Mouse (Mus musculus) ovary, postnatal 14 days (tissue): ENCODE data around the gene 5730522E02Rik.

ENCODE experiments used
- DNase-seq: peaks from one replicate; pipeline ENCODE4 v3.0.0; 2022; ENCODE audit warnings: low spot score

Gene 5730522E02Rik

GRCm38 (mm10) chr11:25813446-25813845 is 397.1 kb downstream of the 5730522E02Rik start:
- DNase-seq, result no peak

DNA sequence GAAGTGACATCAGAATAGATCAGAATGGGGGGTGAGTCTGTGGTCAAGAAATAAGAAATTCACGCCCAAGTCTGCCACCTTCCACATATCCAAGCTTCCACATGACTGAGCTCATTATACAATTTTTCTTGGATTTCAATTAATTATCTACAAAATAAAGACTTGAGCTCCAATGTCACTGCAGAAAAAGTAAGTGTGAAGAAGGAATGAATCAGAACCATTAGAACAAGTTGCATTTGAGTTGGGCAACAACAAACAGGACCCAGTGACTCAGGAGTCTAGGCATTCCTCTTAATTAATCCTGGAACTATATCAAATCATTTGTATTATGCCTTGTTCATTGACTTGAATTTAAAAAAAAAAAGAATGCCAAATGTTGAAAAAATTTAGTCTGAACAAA is 422.9 kb downstream of the 5730522E02Rik start:
- DNase-seq, result no peak

DNA sequence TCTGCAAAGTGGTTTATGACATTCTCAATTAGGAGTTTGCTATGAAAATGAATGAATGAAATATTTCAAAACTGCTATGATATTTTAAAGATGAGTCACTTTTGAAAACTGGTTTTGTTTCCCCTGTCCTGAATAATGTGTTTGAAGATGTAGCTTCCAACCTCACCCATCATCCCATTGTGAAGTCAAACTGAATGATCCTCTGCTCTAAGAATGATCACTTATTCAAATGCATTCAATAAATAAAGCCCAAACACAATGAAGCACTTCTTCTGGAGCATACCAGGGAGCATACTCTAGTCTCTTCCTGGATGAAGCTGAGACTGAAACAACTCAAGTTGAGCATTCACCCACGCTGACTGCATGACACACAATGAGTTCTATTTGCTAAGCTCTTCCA is 438.3 kb downstream of the 5730522E02Rik start:
- no peak for DNase-seq

GRCm38 (mm10) chr11:25770991-25771568 is 439.5 kb downstream of the 5730522E02Rik start:
- DNase-seq, result no peak

- no peak for DNase-seq
These were observed 442.8 kb downstream of the 5730522E02Rik start for GRCm38 (mm10) chr11:25767584-25768333.

DNA sequence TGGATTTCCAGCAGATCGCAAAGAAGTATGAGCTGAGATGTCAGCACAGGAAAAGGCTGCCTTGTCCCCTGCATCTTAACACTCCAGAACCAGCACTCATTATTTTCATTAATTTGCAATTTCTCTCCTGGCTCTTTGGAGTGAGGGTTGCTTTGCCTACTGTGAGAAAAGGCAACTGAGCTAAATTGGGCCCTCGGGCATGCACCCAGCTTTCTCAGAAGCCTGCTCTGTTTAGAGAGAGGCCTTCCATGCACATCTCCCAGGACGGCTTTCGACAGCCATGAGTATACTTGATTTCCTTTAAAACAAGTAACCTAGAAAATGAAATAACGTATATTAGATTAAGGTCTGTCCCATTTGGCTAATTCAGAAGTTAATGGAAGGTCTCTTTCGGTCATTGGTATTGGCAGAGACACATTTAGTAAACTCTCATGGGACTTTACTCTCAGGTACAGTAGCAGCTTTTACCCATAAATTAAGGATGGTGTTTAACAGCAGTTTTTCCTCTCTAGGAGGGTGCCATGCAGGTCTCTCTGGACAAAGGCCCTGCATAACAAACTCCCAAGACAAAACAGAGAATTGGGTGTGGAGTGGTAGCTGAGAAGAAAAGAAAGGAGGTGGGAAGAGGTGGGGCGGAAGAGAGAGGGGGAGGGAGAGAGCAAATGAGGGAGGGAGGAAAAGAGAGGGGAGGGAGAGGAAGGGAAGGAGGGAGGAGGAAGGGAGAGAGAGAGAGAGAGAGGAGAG is 457.2 kb downstream of the 5730522E02Rik start:
- DNase-seq, result no peak

DNA sequence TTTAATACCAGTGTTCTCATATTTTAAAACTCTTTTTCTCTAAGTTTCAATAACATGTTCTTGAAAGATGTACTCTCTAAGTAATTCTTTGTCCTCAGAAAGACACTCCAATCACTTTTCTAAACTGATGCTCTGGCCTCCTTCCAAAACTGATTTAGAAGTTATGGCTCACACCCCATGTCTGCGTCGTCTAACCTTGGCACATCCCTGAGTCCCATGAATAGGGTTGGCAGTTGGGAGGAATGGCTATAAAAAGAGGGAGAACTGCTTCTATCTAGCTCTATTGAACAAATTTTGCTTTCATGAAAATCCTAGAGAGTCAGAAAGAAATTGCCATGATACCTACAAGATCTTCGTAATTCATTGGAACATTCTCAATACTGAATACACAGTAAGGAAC is 458.1 kb downstream of the 5730522E02Rik start:
- no peak for DNase-seq

- no peak for DNase-seq
These were observed 463.3 kb downstream of the 5730522E02Rik start for GRCm38 (mm10) chr11:25747098-25747862.

DNA sequence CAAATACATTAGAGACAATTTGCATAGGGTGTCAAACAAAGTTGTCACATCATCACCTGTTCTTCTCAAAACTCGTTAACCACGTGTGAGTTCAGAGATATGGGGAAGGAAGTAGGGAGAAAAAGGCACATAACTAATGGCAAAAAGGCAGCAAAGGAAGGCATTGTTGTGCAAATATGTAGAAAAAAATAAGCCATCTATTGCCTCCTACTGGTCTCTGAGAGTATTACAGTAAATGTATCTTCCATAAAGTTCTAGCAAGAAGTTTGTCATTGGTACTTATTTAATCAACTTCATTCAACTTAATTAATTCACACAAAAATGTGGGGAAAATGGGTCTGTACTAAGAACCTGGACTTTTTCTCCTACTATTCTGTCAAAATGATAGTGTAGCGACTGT is 466.9 kb downstream of the 5730522E02Rik start:
- DNase-seq, result no peak

- DNase-seq, result no peak
These were observed 473.3 kb downstream of the 5730522E02Rik start for GRCm38 (mm10) chr11:25737255-25737654.

DNA sequence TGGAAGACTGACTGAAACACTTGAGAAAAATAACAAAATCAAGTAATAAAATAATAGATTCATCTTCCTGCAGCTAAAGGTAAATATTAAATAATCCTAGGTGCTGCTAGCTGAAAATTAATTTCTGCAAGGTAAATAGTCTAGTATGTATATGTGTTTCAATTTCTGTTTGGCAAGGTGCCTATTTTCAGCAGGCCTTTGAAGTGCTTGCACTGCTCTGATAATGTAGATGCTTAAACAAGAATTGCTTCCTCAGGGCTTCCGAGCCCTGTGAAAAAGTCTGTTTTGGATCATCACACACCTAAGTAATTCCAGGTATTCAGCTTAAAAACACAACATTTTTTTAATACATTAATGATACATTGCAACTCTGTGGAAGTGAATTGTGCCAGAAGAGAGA is 481.1 kb downstream of the 5730522E02Rik start:
- no peak for DNase-seq

DNA sequence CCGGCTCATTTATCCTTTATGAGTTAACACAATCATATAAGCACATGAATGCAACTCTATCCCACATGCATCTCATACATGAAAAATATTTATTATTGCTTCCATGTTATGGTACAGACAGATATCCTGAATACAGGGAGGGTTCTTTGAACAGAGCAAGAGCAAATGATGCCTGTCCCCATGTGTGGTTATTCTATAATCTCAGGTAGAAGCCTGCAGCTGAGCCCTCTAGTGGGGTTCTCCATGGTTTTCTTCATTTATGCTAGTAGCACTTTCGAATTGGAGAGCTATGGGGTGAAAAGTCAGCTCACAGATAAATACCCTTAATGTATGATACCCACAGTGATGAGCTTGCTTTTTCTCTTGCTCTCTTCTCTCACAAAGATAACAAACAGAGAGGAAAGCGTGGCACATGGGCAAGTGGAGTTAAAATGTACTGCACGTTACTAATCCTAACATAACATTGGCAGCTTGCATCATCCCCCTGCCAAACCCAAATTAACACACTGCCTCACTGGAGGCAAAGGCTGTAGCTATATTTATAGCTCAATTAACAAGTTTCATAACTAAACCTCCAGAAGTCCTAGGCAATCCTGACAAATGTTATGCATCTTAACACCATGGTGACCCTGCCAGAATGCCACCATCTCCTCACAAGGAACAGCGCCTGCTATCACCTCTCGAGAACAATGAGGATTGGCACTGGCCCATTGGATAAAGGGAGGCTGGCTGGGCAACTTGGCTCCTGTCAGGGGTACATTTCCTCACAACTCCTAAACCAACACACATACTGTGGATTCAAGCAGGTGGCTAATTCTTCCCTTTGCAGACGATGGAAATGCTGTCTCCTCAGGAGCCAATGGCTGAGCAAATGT is 494.9 kb downstream of the 5730522E02Rik start:
- DNase-seq, result no peak

DNA sequence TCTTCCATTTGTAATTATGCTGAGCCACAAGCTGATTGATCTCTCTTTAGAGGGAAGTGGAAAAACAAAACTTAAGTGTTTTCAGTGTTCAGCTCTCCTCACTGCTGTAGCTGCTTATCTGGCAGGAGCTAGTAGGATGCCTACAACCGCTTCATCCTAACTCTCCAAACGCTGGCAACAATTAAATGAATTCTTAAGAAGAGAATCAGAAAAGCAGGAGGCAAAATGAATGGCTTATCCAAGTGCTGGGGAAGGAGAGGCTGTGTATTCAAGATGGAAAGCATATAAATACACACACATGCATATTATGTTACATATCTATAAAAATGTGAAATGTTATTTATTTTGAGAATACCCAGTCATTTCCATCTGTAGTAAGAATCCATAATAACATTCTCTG is 500.0 kb downstream of the 5730522E02Rik start:
- no peak for DNase-seq

GRCm38 (mm10) chr11:25709892-25710291 is 500.7 kb downstream of the 5730522E02Rik start:
- no peak for DNase-seq

DNA sequence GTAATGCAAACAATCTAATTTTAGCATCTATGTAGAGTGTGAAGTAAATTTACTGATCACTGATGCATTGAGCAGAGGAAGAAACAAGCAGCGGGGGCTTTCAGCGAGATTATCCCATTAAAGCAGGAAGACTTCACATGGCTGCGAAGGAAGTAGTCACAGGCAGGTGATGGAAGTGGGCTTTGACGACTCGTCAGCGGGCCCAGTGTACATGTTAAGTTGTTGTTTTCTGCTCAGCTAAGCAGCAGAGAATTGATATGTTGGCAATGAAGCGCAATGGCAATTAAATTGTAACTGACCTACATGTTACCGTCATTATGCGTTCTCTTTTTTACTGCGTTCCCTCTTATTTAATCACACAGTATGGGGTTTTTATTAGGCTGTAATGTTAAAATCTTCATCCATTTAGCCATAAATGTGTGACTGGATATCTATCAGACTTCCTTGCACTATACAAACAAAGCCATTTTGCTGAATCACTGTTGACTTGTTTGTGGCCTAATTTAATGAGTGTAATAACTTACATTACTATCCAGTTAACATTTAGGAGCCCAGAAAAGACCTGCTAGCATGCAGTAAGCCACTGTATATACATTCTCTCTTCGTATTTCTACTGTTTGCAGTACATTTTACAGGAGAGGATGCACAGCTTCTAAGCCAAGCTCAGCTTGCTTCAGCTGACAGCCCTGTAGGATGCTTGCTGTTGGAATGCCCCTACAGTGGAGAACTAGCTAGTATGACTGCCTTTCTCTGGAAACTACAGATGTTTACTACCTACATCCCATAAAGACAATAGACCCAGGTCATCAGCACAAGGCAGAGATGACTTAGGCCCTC is 506.0 kb downstream of the 5730522E02Rik start:
- no peak for DNase-seq

DNA sequence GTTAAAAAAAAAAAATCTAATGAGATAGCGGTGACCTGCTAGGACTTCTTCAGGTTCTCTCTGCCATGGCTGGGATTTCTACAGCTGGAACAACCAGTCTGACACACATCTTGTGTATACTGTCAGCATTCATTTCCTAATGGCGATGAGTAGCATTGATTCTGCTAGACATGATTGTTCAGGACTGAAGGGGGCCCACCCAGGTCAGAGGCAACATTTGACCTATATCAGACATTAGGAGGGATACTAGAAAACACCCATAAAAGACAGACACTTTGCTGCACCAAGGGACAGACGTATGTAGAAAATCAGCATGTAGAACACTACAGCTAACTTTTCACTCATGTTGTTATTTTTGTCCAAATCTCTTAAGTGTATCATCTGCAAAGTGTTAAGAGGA is 507.8 kb downstream of the 5730522E02Rik start:
- no peak for DNase-seq

DNA sequence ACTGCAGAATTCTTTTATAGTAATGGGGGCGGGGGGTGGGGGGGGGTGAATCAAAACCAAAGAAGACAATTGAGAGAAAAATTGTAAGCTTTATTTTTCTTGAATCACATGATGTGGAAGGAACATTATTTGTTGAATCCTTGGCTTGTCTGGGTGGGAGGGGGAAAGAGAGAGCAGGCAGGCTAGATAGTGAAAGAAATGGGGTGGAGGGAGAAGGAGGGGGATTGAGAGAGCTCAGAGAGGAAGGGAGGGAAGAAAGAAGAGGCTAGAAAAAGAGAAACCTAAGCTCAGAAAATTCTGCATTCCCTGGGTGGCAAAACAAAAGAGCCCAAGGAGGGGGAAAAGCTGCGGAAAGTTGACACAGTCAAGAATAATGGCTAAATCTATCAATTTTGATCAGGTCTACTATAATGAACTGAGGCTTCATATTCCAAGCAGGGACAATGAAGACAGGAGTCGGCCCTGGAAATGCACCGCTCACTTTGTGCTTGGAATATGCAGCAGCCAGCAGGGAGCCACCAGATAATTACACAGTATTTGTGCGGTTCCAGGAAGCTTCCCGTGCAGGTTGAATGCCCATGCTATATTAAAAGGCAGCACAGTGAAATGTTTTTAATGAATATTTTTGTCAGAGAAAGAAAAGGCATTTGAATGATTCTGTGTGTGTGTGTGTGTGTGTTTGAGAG is 512.9 kb downstream of the 5730522E02Rik start:
- no peak for DNase-seq

DNA sequence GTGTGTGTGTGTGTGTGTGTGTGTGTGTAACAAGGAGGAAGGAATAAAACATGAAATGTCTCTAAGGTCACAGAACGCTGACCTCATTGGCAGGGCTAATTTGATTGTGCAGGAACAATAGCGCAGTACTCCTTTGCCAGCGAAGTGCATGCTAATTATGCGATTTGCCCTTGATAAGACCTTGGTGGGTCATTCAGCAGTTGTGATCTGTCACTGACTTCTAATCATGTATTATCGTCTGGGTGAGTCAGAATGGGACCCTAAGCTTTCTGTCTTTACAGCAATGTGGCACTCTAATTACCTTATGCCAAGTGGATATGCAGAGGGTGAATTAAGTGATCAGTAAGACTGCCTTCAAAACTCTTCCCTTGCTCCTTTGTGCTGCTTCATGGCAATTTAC is 514.4 kb downstream of the 5730522E02Rik start:
- DNase-seq, result no peak

DNA sequence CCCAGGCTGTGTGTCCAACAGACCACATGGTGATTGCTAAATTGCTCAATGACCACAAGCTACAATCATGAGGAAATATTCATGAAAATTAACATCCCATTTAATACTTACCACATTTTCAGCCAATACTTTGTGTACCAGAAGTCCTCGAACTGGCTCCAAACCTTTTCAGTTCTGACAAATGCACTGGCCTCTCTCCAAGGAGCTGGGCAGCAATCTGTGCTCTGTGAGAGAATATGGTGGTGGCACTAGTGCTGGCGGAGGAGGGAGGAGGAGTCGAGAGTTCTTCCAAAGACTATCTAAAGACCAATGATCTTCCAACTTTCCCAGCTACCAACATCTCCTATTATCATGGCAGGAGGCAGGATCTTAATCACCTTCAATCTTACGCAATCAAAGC is 525.8 kb downstream of the 5730522E02Rik start:
- DNase-seq, result no peak

GRCm38 (mm10) chr11:25679856-25680255 is 530.7 kb downstream of the 5730522E02Rik start:
- DNase-seq, result no peak
